Mouse (Mus musculus): ENCODE results near the gene Ddx28. TPM values are rescaled to one million over a fixed set of nuclear protein-coding genes. Genes with fewer than 3 reads are reported as not detected.

Ddx28 gene
- polyA plus RNA-seq, 1 experiment = 16.7 TPM

- peaks cover 19% of the 10 kb centered on the region for H3K4me1 ChIP-seq (replicated peaks; ENCODE audit: control insufficient read depth, insufficient read depth, low read length)
- 84% methylated on average over 12 of the region's 12 CpGs for WGBS
- TF ChIP-seq CTCF (IDR thresholded peaks at IDR 0.05; ENCODE audit: borderline replicate concordance, control insufficient read depth, extremely low read depth, insufficient read depth, low read length, poor library complexity) (no peak), POLR2A (IDR thresholded peaks at IDR 0.05; ENCODE audit: control insufficient read depth, extremely low read depth, insufficient read depth, low read length, poor library complexity) (no peak)
- DNase-seq = no peak
- no peak overlapping the region for H3K27ac ChIP-seq (ENCODE audit: control insufficient read depth, insufficient read depth, low read length)
- H3K27me3 ChIP-seq (ENCODE audit: control insufficient read depth, insufficient read depth, low read length) = no peaks in the 10 kb centered on the region
- no peak overlapping the region for H3K4me3 ChIP-seq (ENCODE audit: control insufficient read depth, insufficient read depth, low read length)
- no peaks in the 10 kb centered on the region for H3K36me3 ChIP-seq (ENCODE audit: control insufficient read depth, insufficient read depth, low read length)
These were observed 47.0 kb downstream of the Ddx28 start for GRCm38 (mm10) chr8:105964506-105965265.

- Histone ChIP-seq H3K4me3 (ENCODE audit: control insufficient read depth, insufficient read depth, low read length) (no peak overlapping the region), H3K27me3 (ENCODE audit: control insufficient read depth, insufficient read depth, low read length) (no peaks in the 10 kb centered on the region), H3K4me1 (replicated peaks; ENCODE audit: control insufficient read depth, insufficient read depth, low read length) (peaks cover 13% of the 10 kb centered on the region), H3K27ac (ENCODE audit: control insufficient read depth, insufficient read depth, low read length) (no peak overlapping the region), H3K36me3 (ENCODE audit: control insufficient read depth, insufficient read depth, low read length) (no peaks in the 10 kb centered on the region)
- no peak for DNase-seq
- WGBS = 93% methylated on average over 10 of the region's 10 CpGs
- TF ChIP-seq CTCF (IDR thresholded peaks at IDR 0.05; ENCODE audit: borderline replicate concordance, control insufficient read depth, extremely low read depth, insufficient read depth, low read length, poor library complexity) (no peak), POLR2A (IDR thresholded peaks at IDR 0.05; ENCODE audit: control insufficient read depth, extremely low read depth, insufficient read depth, low read length, poor library complexity) (no peak)
These were observed 50.1 kb downstream of the Ddx28 start for GRCm38 (mm10) chr8:105961536-105961935.

- Histone ChIP-seq H3K27ac (ENCODE audit: control insufficient read depth, insufficient read depth, low read length) (no peak overlapping the region), H3K36me3 (ENCODE audit: control insufficient read depth, insufficient read depth, low read length) (no peaks in the 10 kb centered on the region), H3K4me3 (ENCODE audit: control insufficient read depth, insufficient read depth, low read length) (no peak overlapping the region), H3K4me1 (replicated peaks; ENCODE audit: control insufficient read depth, insufficient read depth, low read length) (peaks cover 10% of the 10 kb centered on the region), H3K27me3 (ENCODE audit: control insufficient read depth, insufficient read depth, low read length) (no peaks in the 10 kb centered on the region)
- no peak for TF ChIP-seq POLR2A (IDR thresholded peaks at IDR 0.05; ENCODE audit: control insufficient read depth, extremely low read depth, insufficient read depth, low read length, poor library complexity)
- TF ChIP-seq CTCF (IDR thresholded peaks at IDR 0.05; ENCODE audit: borderline replicate concordance, control insufficient read depth, extremely low read depth, insufficient read depth, low read length, poor library complexity) = no peak
- 89% methylated on average over 14 of the region's 14 CpGs for whole genome bisulfite sequencing
- DNase-seq = no peak
These were observed 50.6 kb downstream of the Ddx28 start for GRCm38 (mm10) chr8:105961101-105961500.

Other genes starting within 250 kb of the Ddx28 start
- gene Ranbp10, start 184.5 kb downstream of the Ddx28 start, polyA plus RNA-seq (2012; rRNA removed) = 47.1 and 53.0 TPM in 2 replicates
- gene Tsnaxip1, start 184.2 kb downstream of the Ddx28 start, polyA plus RNA-seq (2012; rRNA removed) = 0.05 TPM in 2 replicates
- 53.2 TPM in 2 replicates for gene Cenpt, start 158.6 kb downstream of the Ddx28 start, polyA plus RNA-seq (2012; rRNA removed)
- gene Thap11, start 156.8 kb downstream of the Ddx28 start, polyA plus RNA-seq (2012; rRNA removed) = 75.3 and 84.9 TPM in 2 replicates
- gene Nutf2, start 151.3 kb downstream of the Ddx28 start, polyA plus RNA-seq (2012; rRNA removed) = 52.4 and 54.4 TPM in 2 replicates
- gene Edc4, start 131.0 kb downstream of the Ddx28 start, polyA plus RNA-seq (2012; rRNA removed) = 193 and 207 TPM in 2 replicates
- 5.0 and 5.3 TPM in 2 replicates for gene Nrn1l, start 118.3 kb downstream of the Ddx28 start, polyA plus RNA-seq (2012; rRNA removed)
- 51.2 and 56.5 TPM in 2 replicates for gene Pskh1, start 111.4 kb downstream of the Ddx28 start, polyA plus RNA-seq (2012; rRNA removed)
- gene Ctrl, start 78.0 kb downstream of the Ddx28 start, polyA plus RNA-seq (2012; rRNA removed) = 6.9 and 8.4 TPM in 2 replicates
- 375 and 484 TPM in 2 replicates for gene Psmb10, start 73.4 kb downstream of the Ddx28 start, polyA plus RNA-seq (2012; rRNA removed)
- 5.3 and 6.0 TPM in 2 replicates for gene Lcat, start 68.5 kb downstream of the Ddx28 start, polyA plus RNA-seq (2012; rRNA removed)
- gene Slc12a4, start 45.8 kb downstream of the Ddx28 start, polyA plus RNA-seq (2012; rRNA removed) = 69.3 TPM in 2 replicates
- gene Dpep3, start 32.5 kb downstream of the Ddx28 start, polyA plus RNA-seq (2012; rRNA removed) = 0.09 TPM in 1 of 2 replicates, not detected in the other
- gene Dus2, start 20.5 kb downstream of the Ddx28 start, polyA plus RNA-seq (2012; rRNA removed) = 19.8 and 22.3 TPM in 2 replicates
- gene Dpep2nb, start 5.9 kb downstream of the Ddx28 start, polyA plus RNA-seq (2012; rRNA removed) = not detected in 2 replicates
- gene Nfatc3, start 47.0 kb upstream of the Ddx28 start, polyA plus RNA-seq (2012; rRNA removed) = 161 and 186 TPM in 2 replicates
- gene Esrp2, start 125.1 kb upstream of the Ddx28 start, polyA plus RNA-seq (2012; rRNA removed) = 24.5 and 29.9 TPM in 2 replicates
- gene Pla2g15, start 138.5 kb upstream of the Ddx28 start, polyA plus RNA-seq (2012; rRNA removed) = 17.4 and 18.2 TPM in 2 replicates
- gene Slc7a6, start 157.0 kb upstream of the Ddx28 start, polyA plus RNA-seq (2012; rRNA removed) = 96.3 and 103 TPM in 2 replicates
- gene Slc7a6os, start 199.1 kb upstream of the Ddx28 start, polyA plus RNA-seq (2012; rRNA removed) = 44.9 and 45.5 TPM in 2 replicates
- gene Prmt7, start 199.1 kb upstream of the Ddx28 start, polyA plus RNA-seq (2012; rRNA removed) = 34.0 and 36.7 TPM in 2 replicates